Mouse (Mus musculus): ENCODE measurements around the gene Gpr107. TPM values are rescaled to one million over a fixed set of nuclear protein-coding genes. Genes with fewer than 3 reads are reported as not detected.

Gpr107 gene
- polyA plus RNA-seq, 1 experiment = 28.7 TPM

DNA sequence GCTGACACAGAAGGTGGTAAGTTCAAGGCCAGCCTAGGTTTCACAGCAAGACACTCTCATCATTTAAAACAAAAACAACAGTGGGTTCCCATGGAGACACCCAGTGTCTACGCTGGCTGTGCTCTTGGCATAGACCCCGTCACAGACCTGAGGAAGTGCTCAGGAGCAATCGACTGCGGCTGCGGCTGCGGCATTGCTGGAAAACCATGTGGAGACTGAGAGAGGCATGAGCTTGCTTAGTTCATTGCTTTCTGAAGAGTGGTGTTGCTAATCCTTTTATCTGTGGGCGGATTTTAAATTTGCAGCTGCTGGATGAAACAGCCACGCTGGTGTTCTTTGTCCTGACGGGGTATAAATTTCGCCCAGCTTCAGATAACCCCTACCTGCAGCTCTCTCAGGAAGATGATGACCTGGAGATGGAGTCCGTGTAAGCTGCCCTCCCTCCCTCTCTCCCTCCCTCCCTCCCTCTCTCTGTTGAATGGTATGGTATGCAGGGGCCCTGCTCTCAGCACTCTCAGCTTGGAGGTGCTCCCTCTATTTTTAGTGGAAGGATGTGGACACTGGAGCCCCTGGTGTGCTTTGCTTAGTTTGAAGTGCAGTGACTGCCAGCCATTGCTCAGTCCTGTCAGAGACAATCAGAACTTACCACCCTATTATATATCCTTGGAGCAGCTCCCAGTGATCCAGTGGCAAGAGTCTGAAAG, 58.2 kb downstream of the Gpr107 start:
- Histone ChIP-seq H3ac (ENCODE audit: control insufficient read depth, insufficient read length, low read depth) (no peak overlapping the region), H3K27me3 (ENCODE audit: control insufficient read depth, insufficient read depth, insufficient read length) (no peaks in the 10 kb centered on the region), H3K79me2 (ENCODE audit: control insufficient read depth, insufficient read depth) (no peaks in the 10 kb centered on the region), H3K4me3 (ENCODE audit: insufficient read depth, poor library complexity, severe bottlenecking) (no peak overlapping the region), H3K36me3 (ENCODE audit: control insufficient read depth, insufficient read depth) (peaks cover 36% of the 10 kb centered on the region), H3K79me3 (ENCODE audit: low read depth) (no peaks in the 10 kb centered on the region)
- TF ChIP-seq MYOD1 (IDR thresholded peaks at IDR 0.05; ENCODE audit: control insufficient read depth, insufficient read length, low read depth) = no peak
- TF ChIP-seq CTCF (IDR thresholded peaks at IDR 0.05; ENCODE audit: control insufficient read depth, insufficient read depth, insufficient read length) = no peak
- no peak for TF ChIP-seq USF1 (IDR thresholded peaks at IDR 0.05; ENCODE audit: low read depth)
- TF ChIP-seq CEBPB (IDR thresholded peaks at IDR 0.05; ENCODE audit: low read depth) = no peak
- TF ChIP-seq MYOG (IDR thresholded peaks at IDR 0.05; ENCODE audit: control insufficient read depth, extremely low read depth, insufficient read length) = no peak
- no peak for TF ChIP-seq FOSL1 (IDR thresholded peaks at IDR 0.05; ENCODE audit: insufficient read depth, low read length, poor library complexity, severe bottlenecking)
- TF ChIP-seq MAX (IDR thresholded peaks at IDR 0.05) = no peak

DNA sequence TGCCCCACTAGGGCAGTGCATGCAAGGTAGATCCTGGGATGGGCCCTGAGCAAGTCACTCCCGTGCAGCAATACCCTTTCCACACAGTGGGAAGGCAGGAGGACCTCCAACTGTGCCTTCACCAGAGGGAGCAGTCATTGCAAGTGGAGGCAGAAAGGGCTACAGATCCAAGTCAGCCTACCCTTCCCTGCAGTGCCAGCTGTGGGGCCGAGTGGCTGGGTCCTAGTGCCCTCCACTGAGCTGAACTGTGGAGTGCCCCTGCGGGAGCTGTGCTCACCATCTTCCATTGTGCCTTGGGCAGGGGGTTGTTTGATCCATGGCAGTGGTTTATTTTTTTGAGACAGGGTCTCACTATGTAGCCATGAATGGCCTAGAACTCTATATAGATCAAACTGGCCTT, 59.1 kb downstream of the Gpr107 start:
- no peaks in the 10 kb centered on the region for H3K79me2 ChIP-seq (ENCODE audit: control insufficient read depth, insufficient read depth)

DNA sequence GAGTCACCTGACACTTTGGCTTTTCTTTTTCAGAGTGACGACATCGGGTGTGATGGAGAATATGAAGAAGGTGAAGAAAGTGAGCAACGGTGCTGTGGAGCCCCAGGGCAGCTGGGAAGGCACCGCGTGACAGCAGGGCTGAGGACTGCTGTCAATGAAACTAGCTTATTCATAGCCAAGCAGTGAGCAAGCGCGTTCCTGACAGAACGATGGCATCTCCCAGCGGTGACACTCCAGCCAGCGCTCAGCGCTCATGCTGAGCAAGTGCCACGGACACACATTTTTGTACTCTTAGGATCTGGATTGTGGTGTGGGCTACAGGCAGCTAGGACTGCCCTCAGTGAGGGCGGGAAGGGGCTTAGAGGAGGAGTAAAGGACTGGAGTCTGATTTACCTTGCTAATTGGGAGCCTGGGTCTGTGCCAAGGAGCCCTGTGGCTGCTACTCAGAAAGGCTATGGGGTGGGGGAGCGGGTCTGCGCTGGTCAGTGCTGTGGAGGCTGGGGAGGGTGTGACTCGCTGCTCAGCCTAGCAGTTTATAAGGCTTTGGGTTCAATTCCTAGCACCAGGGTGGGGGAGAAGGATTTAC, 62.2 kb downstream of the Gpr107 start:
- Histone ChIP-seq H3K4me3 (ENCODE audit: insufficient read depth, poor library complexity, severe bottlenecking) (no peak overlapping the region), H3ac (ENCODE audit: control insufficient read depth, insufficient read length, low read depth) (no peak overlapping the region), H3K79me2 (ENCODE audit: control insufficient read depth, insufficient read depth) (no peaks in the 10 kb centered on the region), H3K27me3 (ENCODE audit: control insufficient read depth, insufficient read depth, insufficient read length) (no peaks in the 10 kb centered on the region), H3K79me3 (ENCODE audit: low read depth) (no peaks in the 10 kb centered on the region), H3K36me3 (ENCODE audit: control insufficient read depth, insufficient read depth) (peaks cover 17% of the 10 kb centered on the region)
- TF ChIP-seq MYOD1 (IDR thresholded peaks at IDR 0.05; ENCODE audit: control insufficient read depth, insufficient read length, low read depth) = no peak
- no peak for TF ChIP-seq MYOG (IDR thresholded peaks at IDR 0.05; ENCODE audit: control insufficient read depth, extremely low read depth, insufficient read length)
- no peak for TF ChIP-seq MAX (IDR thresholded peaks at IDR 0.05)
- TF ChIP-seq FOSL1 (IDR thresholded peaks at IDR 0.05; ENCODE audit: insufficient read depth, low read length, poor library complexity, severe bottlenecking) = no peak
- no peak for TF ChIP-seq USF1 (IDR thresholded peaks at IDR 0.05; ENCODE audit: low read depth)
- no peak for TF ChIP-seq CEBPB (IDR thresholded peaks at IDR 0.05; ENCODE audit: low read depth)
- no peak for TF ChIP-seq CTCF (IDR thresholded peaks at IDR 0.05; ENCODE audit: control insufficient read depth, insufficient read depth, insufficient read length)

More for the DNA sequence above, 59.1 kb downstream of the Gpr107 start:
- Histone ChIP-seq H3ac (ENCODE audit: control insufficient read depth, insufficient read length, low read depth) (no peak overlapping the region), H3K36me3 (ENCODE audit: control insufficient read depth, insufficient read depth) (peaks cover 33% of the 10 kb centered on the region), H3K79me3 (ENCODE audit: low read depth) (no peaks in the 10 kb centered on the region), H3K4me3 (ENCODE audit: insufficient read depth, poor library complexity, severe bottlenecking) (no peak overlapping the region), H3K27me3 (ENCODE audit: control insufficient read depth, insufficient read depth, insufficient read length) (no peaks in the 10 kb centered on the region)
- no peak for TF ChIP-seq FOSL1 (IDR thresholded peaks at IDR 0.05; ENCODE audit: insufficient read depth, low read length, poor library complexity, severe bottlenecking)
- no peak for TF ChIP-seq CTCF (IDR thresholded peaks at IDR 0.05; ENCODE audit: control insufficient read depth, insufficient read depth, insufficient read length)
- TF ChIP-seq USF1 (IDR thresholded peaks at IDR 0.05; ENCODE audit: low read depth) = no peak
- no peak for TF ChIP-seq CEBPB (IDR thresholded peaks at IDR 0.05; ENCODE audit: low read depth)
- no peak for TF ChIP-seq MYOG (IDR thresholded peaks at IDR 0.05; ENCODE audit: control insufficient read depth, extremely low read depth, insufficient read length)
- TF ChIP-seq MAX (IDR thresholded peaks at IDR 0.05) = no peak
- TF ChIP-seq MYOD1 (IDR thresholded peaks at IDR 0.05; ENCODE audit: control insufficient read depth, insufficient read length, low read depth) = no peak

DNA sequence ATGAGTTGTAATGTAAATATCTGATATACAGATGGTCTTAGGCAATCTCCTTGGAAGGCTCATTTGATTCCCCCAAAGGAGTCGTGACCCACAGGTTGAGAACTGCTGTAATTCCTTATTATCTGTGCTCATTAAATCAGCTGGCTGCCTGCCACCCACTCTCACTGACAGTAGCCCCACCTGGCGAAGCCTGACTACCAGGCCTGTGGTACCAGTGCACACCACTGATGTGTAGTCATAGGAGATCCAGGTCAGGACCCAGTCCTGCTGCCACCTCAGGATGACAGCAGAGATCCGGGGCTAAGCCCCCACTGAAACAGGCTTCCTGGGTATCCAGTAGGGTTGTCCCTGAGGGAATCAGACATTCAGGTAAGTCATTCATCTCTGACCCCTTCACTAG, 66.5 kb downstream of the Gpr107 start:
- no peak overlapping the region for H3ac ChIP-seq (ENCODE audit: control insufficient read depth, insufficient read length, low read depth)
- no peaks in the 10 kb centered on the region for H3K27me3 ChIP-seq (ENCODE audit: control insufficient read depth, insufficient read depth, insufficient read length)
- TF ChIP-seq CTCF (IDR thresholded peaks at IDR 0.05; ENCODE audit: control insufficient read depth, insufficient read depth, insufficient read length) (no peak), CEBPB (IDR thresholded peaks at IDR 0.05; ENCODE audit: low read depth) (no peak), MAX (IDR thresholded peaks at IDR 0.05) (no peak), USF1 (IDR thresholded peaks at IDR 0.05; ENCODE audit: low read depth) (no peak), FOSL1 (IDR thresholded peaks at IDR 0.05; ENCODE audit: insufficient read depth, low read length, poor library complexity, severe bottlenecking) (no peak), MYOG (IDR thresholded peaks at IDR 0.05; ENCODE audit: control insufficient read depth, extremely low read depth, insufficient read length) (no peak), MYOD1 (IDR thresholded peaks at IDR 0.05; ENCODE audit: control insufficient read depth, insufficient read length, low read depth) (no peak)

DNA sequence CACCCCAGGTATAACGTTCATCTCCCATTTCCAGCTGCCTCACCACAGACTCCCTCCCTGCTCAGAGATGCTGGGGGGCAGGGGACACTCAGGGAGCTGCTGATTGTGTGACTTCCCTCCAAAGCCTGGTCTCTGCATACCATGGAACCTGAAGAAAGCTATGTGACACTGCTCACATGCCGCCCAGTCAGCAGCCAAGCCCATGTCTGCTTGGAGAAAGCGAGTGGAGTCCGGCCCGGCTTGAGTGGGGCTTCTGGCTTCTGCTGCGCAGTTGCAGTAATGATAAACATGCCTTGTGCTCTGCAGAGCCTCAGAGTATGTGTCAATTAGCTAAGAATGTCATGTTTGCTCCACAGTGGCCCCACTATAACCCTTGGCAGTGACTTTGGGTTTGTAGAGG, 67.4 kb downstream of the Gpr107 start:
- Histone ChIP-seq H3K79me2 (ENCODE audit: control insufficient read depth, insufficient read depth) (no peaks in the 10 kb centered on the region), H3K27me3 (ENCODE audit: control insufficient read depth, insufficient read depth, insufficient read length) (no peaks in the 10 kb centered on the region), H3K36me3 (ENCODE audit: control insufficient read depth, insufficient read depth) (peaks cover 6% of the 10 kb centered on the region), H3ac (ENCODE audit: control insufficient read depth, insufficient read length, low read depth) (no peak overlapping the region), H3K79me3 (ENCODE audit: low read depth) (no peaks in the 10 kb centered on the region), H3K4me3 (ENCODE audit: insufficient read depth, poor library complexity, severe bottlenecking) (no peak overlapping the region)
- TF ChIP-seq CEBPB (IDR thresholded peaks at IDR 0.05; ENCODE audit: low read depth) (no peak), MAX (IDR thresholded peaks at IDR 0.05) (no peak)

More for the DNA sequence above, 66.5 kb downstream of the Gpr107 start:
- Histone ChIP-seq H3K79me2 (ENCODE audit: control insufficient read depth, insufficient read depth) (no peaks in the 10 kb centered on the region), H3K79me3 (ENCODE audit: low read depth) (no peaks in the 10 kb centered on the region), H3K36me3 (ENCODE audit: control insufficient read depth, insufficient read depth) (peaks cover 11% of the 10 kb centered on the region), H3K4me3 (ENCODE audit: insufficient read depth, poor library complexity, severe bottlenecking) (no peak overlapping the region)

All from C2C12 (cell line).